ENCODE assay signal across 8 mouse cellular contexts in genomic region chr7:81339783-81340182, GRCm38 (mm10). TPM values are rescaled to one million over a fixed set of nuclear protein-coding genes. Genes with fewer than 3 reads are reported as not detected.
A peak's percentile ranks its signal among the peaks of the same experiment; 100 is the strongest.
DNase-seq lines count a peak whose midpoint lies in the region; TF ChIP-seq lines count a peak whose summit lies in the region.

No protein-coding gene starts in this region.

- peaks cover 93% of the 10 kb centered on the region for H3K36me3 ChIP-seq in embryonic facial prominence, embryonic 10.5 days (replicated peaks)
- peaks cover 24% of the 10 kb centered on the region for H3K36me3 ChIP-seq in liver, adult 2 months (ENCODE audit: control insufficient read depth, insufficient read depth, low read length)

- H3K9me3 ChIP-seq in embryonic facial prominence, embryonic 10.5 days = no peaks in the 10 kb centered on the region

- peak; percentile 72 for DNase-seq in heart, postnatal 4 days
- DNase-seq in heart, adult 9 months (ENCODE audit: low spot score in 2 of 2) = no peak
- DNase-seq in A20 (ENCODE audit: low read depth, low spot score) (peak; percentile 85), MEL-GATA-1-ER (ENCODE audit: extremely low read depth, low read depth) (peak; percentile 56)
- DNase-seq in embryonic facial prominence, embryonic 10.5 days (ENCODE audit: low spot score) = peak; percentile 76
- DNase-seq in liver, adult 2 months (ENCODE audit: extremely low read depth, low read depth, low spot score) = peak; percentile 64
- DNase-seq in spleen, adult 12 weeks (ENCODE audit: low spot score) = peak; percentile 43
- DNase-seq in cerebellum, adult 11 months = no peak

- peak; percentile 94 for TF ChIP-seq CTCF in liver, adult 2 months (IDR thresholded peaks at IDR 0.05; ENCODE audit: low read depth, low read length)

- no peak overlapping the region for H3K9ac ChIP-seq in liver, adult 2 months (ENCODE audit: low read depth, low read length)

- no peak overlapping the region for H3K4me3 ChIP-seq in embryonic facial prominence, embryonic 10.5 days
- no peak overlapping the region for H3K4me3 ChIP-seq in liver, adult 2 months (ENCODE audit: insufficient read depth, low read depth, low read length)

- peaks cover 27% of the 10 kb centered on the region for H3K4me1 ChIP-seq in embryonic facial prominence, embryonic 10.5 days
- peaks cover 19% of the 10 kb centered on the region for H3K4me1 ChIP-seq in liver, adult 2 months (ENCODE audit: control insufficient read depth, insufficient read depth, low read length)

- H3K27ac ChIP-seq in embryonic facial prominence, embryonic 10.5 days (replicated peaks) = no peak overlapping the region
- no peak overlapping the region for H3K27ac ChIP-seq in liver, adult 2 months (replicated peaks; ENCODE audit: insufficient read depth, low read depth, low read length)

- H3K27me3 ChIP-seq in embryonic facial prominence, embryonic 10.5 days (replicated peaks; ENCODE audit: low read depth, poor library complexity, severe bottlenecking) = no peaks in the 10 kb centered on the region
- no peaks in the 10 kb centered on the region for H3K27me3 ChIP-seq in liver, adult 2 months (ENCODE audit: control insufficient read depth, insufficient read depth, low read length)

- TF ChIP-seq POLR2A in liver, adult 2 months (IDR thresholded peaks at IDR 0.05; ENCODE audit: extremely low read depth, insufficient read depth, low read length) = no peak

- peaks cover 6% of the 10 kb centered on the region; the same call in 1 of the 2 replicates for H3K79me2 ChIP-seq in liver, adult 2 months (ENCODE audit: control insufficient read depth, insufficient read depth, low read length)

- 87% methylated on average over 4 of the region's 4 CpGs for WGBS in embryonic facial prominence, embryonic 10.5 days
- 59% methylated on average over 4 of the region's 4 CpGs for WGBS in liver, adult 2 months

RNA-seq across cellular contexts. Expression of gene Rps17, which starts 5.3 kb away (rescaled TPM):
- total RNA-seq in heart, postnatal 4 days (2021) = 1,000 to 10,000 TPM; 1,107 to 1,128 TPM
- 1,210 and 1,245 TPM in 2 replicates for polyA plus RNA-seq in embryonic facial prominence, embryonic 10.5 days (2016; fragmentation: Nextera tagmentation; extraction: Ambion mirVana)
- 661 and 745 TPM in 2 replicates for total RNA-seq in liver, adult 2 months (2014; rRNA removed)
- 501 and 572 TPM in 2 replicates for polyA plus RNA-seq in liver, adult 2 months (2012; rRNA removed)

Comparison
In these comparisons a context has a peak if more than half of its experiments do, and no peak if none do; other contexts are left out.
1. DNase-seq: peak in heart, postnatal 4 days (single experiment), A20 (single experiment), MEL-GATA-1-ER (single experiment), embryonic facial prominence, embryonic 10.5 days (single experiment), liver, adult 2 months (single experiment) and spleen, adult 12 weeks (single experiment); none in heart, adult 9 months (0 of 2) and cerebellum, adult 11 months (single experiment).